Mouse (Mus musculus) liver, embryonic 16.5 days (tissue): ENCODE results near the gene Csnk2a1. TPM values are rescaled to one million over a fixed set of nuclear protein-coding genes. Genes with fewer than 3 reads are reported as not detected.
A peak's percentile ranks its signal among the peaks of the same experiment; 100 is the strongest.

Experiments
- ATAC-seq: fragments of 200-750 bp; cut with Nextera tagmentation; 2 replicates; pipeline ENCODE4 v1.8.0; 2017; ENCODE audit warnings: low read depth, mild to moderate bottlenecking, moderate number of reproducible peaks, moderate library complexity
- H3K27ac ChIP-seq: fragments of 300-500 bp; sonication (generic); 2 replicates; pipeline ENCODE4 v1.5.1; 2014; ENCODE audit warnings: mild to moderate bottlenecking, low read length
- H3K27me3 ChIP-seq: fragments of 300-500 bp; sonication (generic); 2 replicates; pipeline ENCODE4 v1.6.1; 2014; ENCODE audit warnings: low read depth, low read length, mixed read lengths; ENCODE audit not compliant: control insufficient read depth, insufficient read depth
- H3K36me3 ChIP-seq: fragments of 300-500 bp; sonication (generic); 2 replicates; pipeline ENCODE4 v1.6.1; 2014; ENCODE audit warnings: mild to moderate bottlenecking; ENCODE audit not compliant: control insufficient read depth, insufficient read depth
- H3K4me1 ChIP-seq: fragments of 300-500 bp; sonication (generic); 2 replicates; pipeline ENCODE4 v1.6.1; 2014; ENCODE audit warnings: low read depth, low read length, mixed read lengths; ENCODE audit not compliant: control insufficient read depth
- H3K4me2 ChIP-seq: fragments of 300-500 bp; sonication (generic); 2 replicates; pipeline ENCODE4 v1.6.1; 2014; ENCODE audit warnings: low read depth, low read length, mixed read lengths
- H3K4me3 ChIP-seq: fragments of 300-500 bp; sonication (generic); 2 replicates; pipeline ENCODE4 v1.5.1; 2014; ENCODE audit warnings: low read depth, mild to moderate bottlenecking, low read length
- H3K9ac ChIP-seq: fragments of 300-500 bp; sonication (generic); 2 replicates; pipeline ENCODE4 v1.6.1; 2014; ENCODE audit warnings: low read depth, low read length
- H3K9me3 ChIP-seq: fragments of 300-500 bp; sonication (generic); replicated peaks from 2 replicates; pipeline ENCODE4 v1.6.1; 2016; ENCODE audit warnings: low read length; ENCODE audit not compliant: control insufficient read depth
- WGBS: fragments of 180-500 bp; shearing (Covaris S2); extraction: QIAGEN DNeasy Blood & Tissue Kit; methylation state at CpG from one replicate; pipeline ENCODE4 v1.1.7; 2014; ENCODE audit not compliant: insufficient replicate concordance; 5-methylcytosine and 5-hydroxymethylcytosine counted together
- polyA plus RNA-seq: library from polyadenylated mRNA; unstranded; fragments of >200 nt; fragmentation: Nextera tagmentation; extraction: Ambion mirVana; gene quantifications from 2 replicates; pipeline ENCODE4 v1.2.1, GENCODE M21; 2015

The Csnk2a1 gene
- polyA plus RNA-seq, 1 experiment from 2014 or later = 33.5 TPM

GRCm38 (mm10) chr2:152223521-152224300, 2.9 kb upstream of the Csnk2a1 start:
- Histone ChIP-seq H3K4me3 (no peak overlapping the region), H3K27me3 (no peaks in the 10 kb centered on the region), H3K9ac (no peak overlapping the region), H3K36me3 (no peaks in the 10 kb centered on the region), H3K27ac (no peak overlapping the region), H3K9me3 (no peaks in the 10 kb centered on the region), H3K4me1 (peaks cover 25% of the 10 kb centered on the region), H3K4me2 (no peak overlapping the region)
- WGBS = 51% methylated on average over 8 of the region's 8 CpGs
- no peak for ATAC-seq

DNA sequence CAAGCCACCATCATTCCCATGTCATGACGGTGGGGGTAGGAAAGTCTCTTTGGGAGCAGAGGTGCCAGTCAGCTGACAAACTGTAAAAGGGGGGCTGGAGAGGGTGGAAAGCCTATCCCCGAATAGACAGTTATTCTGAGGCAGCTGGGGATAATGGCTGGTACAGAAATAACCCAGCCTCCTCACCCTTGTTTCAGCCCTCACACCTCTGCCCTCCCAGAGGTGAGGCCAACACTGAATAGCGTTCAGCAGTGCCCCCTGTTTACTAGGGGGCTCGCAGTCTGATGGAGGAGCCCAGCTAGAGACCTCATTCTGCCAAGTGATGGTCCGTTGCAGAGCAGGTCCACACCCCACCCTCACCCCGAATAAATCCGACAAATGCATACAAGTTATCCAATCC, 1.1 kb upstream of the Csnk2a1 start:
- Histone ChIP-seq H3K4me3 (no peak overlapping the region), H3K9ac (peak overlapping the region; percentile 95; the same call in 1 of the 2 replicates), H3K4me2 (peak overlapping the region; percentile 87), H3K27me3 (no peaks in the 10 kb centered on the region), H3K36me3 (no peaks in the 10 kb centered on the region), H3K4me1 (peaks cover 26% of the 10 kb centered on the region), H3K9me3 (no peaks in the 10 kb centered on the region), H3K27ac (no peak overlapping the region; the same call in 1 of the 2 replicates)
- ATAC-seq = no peak
- 76% methylated on average over 7 of the region's 7 CpGs for WGBS

DNA sequence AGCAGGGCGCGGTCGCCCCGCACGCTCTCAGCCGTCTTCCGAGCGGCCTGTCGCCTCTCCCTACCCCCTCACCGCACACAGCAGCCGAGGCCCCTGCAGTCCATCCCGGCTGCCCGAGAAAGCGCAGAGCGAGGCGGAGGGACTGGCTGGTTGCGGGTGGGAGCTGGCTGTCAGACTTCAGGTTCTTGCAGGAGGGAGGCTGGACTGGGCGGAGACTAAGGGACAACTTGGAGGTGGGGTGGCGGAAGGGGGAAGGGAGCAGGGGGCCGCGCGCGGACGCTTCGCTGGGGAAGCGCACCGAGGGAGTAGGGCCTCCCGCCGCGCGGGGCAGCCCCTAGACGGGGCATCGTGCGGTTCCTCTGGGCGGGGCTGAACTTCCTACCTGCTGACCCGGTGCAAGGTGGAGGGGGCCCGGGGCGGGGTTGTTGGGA, 427 bp downstream of the Csnk2a1 start:
- peak overlapping the region; percentile 97 for H3K27ac ChIP-seq
- WGBS = under 1% methylated on average over 38 of the region's 38 CpGs
- H3K4me3 ChIP-seq = peak overlapping the region; percentile 97
- H3K9me3 ChIP-seq = no peaks in the 10 kb centered on the region
- no peaks in the 10 kb centered on the region for H3K36me3 ChIP-seq
- H3K27me3 ChIP-seq = no peaks in the 10 kb centered on the region
- peak overlapping the region; percentile 87 for H3K4me2 ChIP-seq
- ATAC-seq = peak; percentile 69
- peaks cover 26% of the 10 kb centered on the region for H3K4me1 ChIP-seq
- H3K9ac ChIP-seq = peak overlapping the region; percentile 95

GRCm38 (mm10) chr2:152230046-152230445, 3.4 kb downstream of the Csnk2a1 start:
- Histone ChIP-seq H3K4me3 (no peak overlapping the region), H3K9ac (no peak overlapping the region), H3K9me3 (no peaks in the 10 kb centered on the region), H3K4me1 (peaks cover 20% of the 10 kb centered on the region), H3K27me3 (no peaks in the 10 kb centered on the region), H3K27ac (no peak overlapping the region), H3K36me3 (no peaks in the 10 kb centered on the region; the same call in 1 of the 2 replicates), H3K4me2 (no peak overlapping the region)
- ATAC-seq = no peak

DNA sequence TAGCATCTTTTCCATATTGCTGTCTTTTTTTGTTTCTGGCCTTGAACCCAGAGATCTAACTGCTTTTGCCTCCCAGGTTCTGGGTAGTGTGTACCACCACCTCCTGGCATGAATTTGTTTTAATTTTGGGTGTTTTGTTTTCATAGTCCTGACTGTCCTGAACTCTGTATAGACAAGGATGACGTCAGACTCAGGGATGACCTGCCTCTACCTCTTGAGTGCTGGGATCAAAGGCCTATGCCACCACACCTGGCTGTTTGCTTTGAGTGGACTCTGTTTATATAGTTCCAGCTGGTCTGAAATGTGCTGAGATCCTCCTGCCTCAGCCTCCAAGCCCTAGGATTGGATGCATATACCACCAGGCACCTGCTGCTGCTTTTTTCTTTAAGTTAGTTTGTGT, 11.3 kb downstream of the Csnk2a1 start:
- Histone ChIP-seq H3K9me3 (no peaks in the 10 kb centered on the region), H3K4me1 (no peaks in the 10 kb centered on the region), H3K4me3 (no peak overlapping the region), H3K27me3 (no peaks in the 10 kb centered on the region), H3K27ac (no peak overlapping the region), H3K9ac (no peak overlapping the region), H3K4me2 (no peak overlapping the region), H3K36me3 (peaks cover 17% of the 10 kb centered on the region)
- 76% methylated on average over 1 of the region's 1 CpGs for WGBS
- 0 out of 2 replicates have a peak, but pooled peaks have one; percentile 41 for ATAC-seq

DNA sequence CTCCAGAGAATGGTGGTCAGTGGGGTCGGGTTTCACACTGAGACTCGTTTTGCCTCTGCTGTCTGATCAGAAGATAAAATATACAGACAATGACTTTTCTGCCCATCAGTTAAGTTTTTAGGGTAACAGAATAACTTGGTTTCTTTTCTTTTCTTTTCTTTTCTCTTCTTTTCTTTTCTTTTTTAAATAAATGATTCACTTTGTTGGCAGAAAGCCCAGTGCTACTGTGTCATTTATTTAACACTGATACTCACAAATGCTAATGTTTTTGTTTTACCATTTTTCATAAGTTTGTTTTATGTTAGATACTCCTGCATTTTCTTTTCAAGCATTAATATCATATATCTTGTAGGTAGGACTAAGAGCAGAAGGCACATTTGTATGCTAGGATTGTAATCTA, 13.9 kb downstream of the Csnk2a1 start:
- H3K27ac ChIP-seq = no peak overlapping the region
- no peak overlapping the region for H3K4me2 ChIP-seq
- no peaks in the 10 kb centered on the region for H3K4me1 ChIP-seq
- no peak overlapping the region for H3K9ac ChIP-seq
- no peaks in the 10 kb centered on the region for H3K9me3 ChIP-seq
- WGBS = 40% methylated on average over 2 of the region's 2 CpGs
- H3K4me3 ChIP-seq = no peak overlapping the region
- ATAC-seq = no peak
- no peaks in the 10 kb centered on the region for H3K27me3 ChIP-seq
- peaks cover 17% of the 10 kb centered on the region for H3K36me3 ChIP-seq

- no peak overlapping the region for H3K4me3 ChIP-seq
Observed at GRCm38 (mm10) chr2:152247213-152247612, 20.6 kb downstream of the Csnk2a1 start.

DNA sequence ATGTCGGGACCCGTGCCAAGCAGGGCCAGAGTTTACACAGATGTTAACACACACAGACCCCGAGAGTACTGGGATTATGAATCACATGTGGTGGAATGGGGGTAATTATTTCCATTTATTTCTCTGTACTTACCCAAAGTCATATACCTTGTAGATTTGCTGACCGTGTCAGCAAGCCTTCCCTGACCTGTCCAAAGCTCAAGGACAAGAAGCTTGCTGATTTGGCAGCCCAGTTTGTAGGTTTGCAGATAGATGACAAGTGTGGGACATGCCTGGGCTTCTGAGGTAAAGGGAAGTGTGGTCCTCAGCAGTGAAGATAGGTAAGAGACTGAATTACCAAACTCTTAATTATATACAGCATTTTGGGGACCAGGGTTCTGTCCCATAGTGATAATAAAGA, 23.9 kb downstream of the Csnk2a1 start:
- Histone ChIP-seq H3K27me3 (no peaks in the 10 kb centered on the region), H3K27ac (no peak overlapping the region), H3K4me2 (no peak overlapping the region), H3K4me3 (no peak overlapping the region), H3K9me3 (no peaks in the 10 kb centered on the region), H3K4me1 (no peaks in the 10 kb centered on the region; the same call in 1 of the 2 replicates), H3K9ac (no peak overlapping the region), H3K36me3 (peaks cover 21% of the 10 kb centered on the region)
- ATAC-seq = no peak
- 61% methylated on average over 2 of the region's 4 CpGs for WGBS

More at GRCm38 (mm10) chr2:152247213-152247612, 20.6 kb downstream of the Csnk2a1 start:
- H3K27me3 ChIP-seq = no peaks in the 10 kb centered on the region
- H3K4me1 ChIP-seq = no peaks in the 10 kb centered on the region; the same call in 1 of the 2 replicates
- no peaks in the 10 kb centered on the region for H3K9me3 ChIP-seq
- H3K36me3 ChIP-seq = peaks cover 6% of the 10 kb centered on the region
- WGBS = 87% methylated on average over 1 of the region's 1 CpGs
- ATAC-seq = no peak
- H3K27ac ChIP-seq = no peak overlapping the region
- no peak overlapping the region for H3K9ac ChIP-seq
- no peak overlapping the region for H3K4me2 ChIP-seq

GRCm38 (mm10) chr2:152259739-152260138, 33.1 kb downstream of the Csnk2a1 start:
- peaks cover 43% of the 10 kb centered on the region for H3K36me3 ChIP-seq
- WGBS = 90% methylated on average over 1 of the region's 1 CpGs
- ATAC-seq = no peak
- H3K27me3 ChIP-seq = no peaks in the 10 kb centered on the region
- no peak overlapping the region for H3K27ac ChIP-seq
- no peaks in the 10 kb centered on the region for H3K4me1 ChIP-seq
- H3K9ac ChIP-seq = no peak overlapping the region
- no peaks in the 10 kb centered on the region for H3K9me3 ChIP-seq
- no peak overlapping the region for H3K4me2 ChIP-seq
- H3K4me3 ChIP-seq = no peak overlapping the region
